Mouse (Mus musculus) embryonic facial prominence, embryonic 11.5 days (tissue): Measurements from ENCODE around the gene Acad8. TPM values are rescaled to one million over a fixed set of nuclear protein-coding genes. Genes with fewer than 3 reads are reported as not detected.

Experiments
- ATAC-seq: fragments of 200-750 bp; cut with Nextera tagmentation; replicated peaks from 2 replicates; pipeline ENCODE4 v1.8.0; 2017; ENCODE audit warnings: low read depth; ENCODE audit not compliant: insufficient number of reproducible peaks, low FRiP score, low TSS enrichment
- DNase-seq: peaks from one replicate; pipeline ENCODE4 v3.0.0-alpha.2; 2015; ENCODE audit warnings: low spot score
- H3K27ac ChIP-seq: fragments of 300-500 bp; sonication (generic); replicated peaks from 2 replicates; pipeline ENCODE4 v1.5.1; 2014; ENCODE audit warnings: mild to moderate bottlenecking, low read depth, low read length, control low read depth
- H3K27me3 ChIP-seq: fragments of 300-500 bp; sonication (generic); 2 replicates; pipeline ENCODE4 v1.6.1; 2014; ENCODE audit warnings: mild to moderate bottlenecking, low read length, moderate library complexity, mixed read lengths; ENCODE audit not compliant: control insufficient read depth, insufficient read depth
- H3K36me3 ChIP-seq: fragments of 300-500 bp; sonication (generic); replicated peaks from 2 replicates; pipeline ENCODE4 v1.6.1; 2014; ENCODE audit warnings: low read depth, mild to moderate bottlenecking, low read length, moderate library complexity, mixed read lengths; ENCODE audit not compliant: control insufficient read depth, insufficient read depth
- H3K4me1 ChIP-seq: fragments of 300-500 bp; sonication (generic); 2 replicates; pipeline ENCODE4 v1.6.1; 2014; ENCODE audit warnings: low read length, mixed read lengths; ENCODE audit not compliant: control insufficient read depth, insufficient read depth
- H3K4me2 ChIP-seq: fragments of 300-500 bp; sonication (generic); 2 replicates; pipeline ENCODE4 v1.6.1; 2014; ENCODE audit warnings: low read depth, mild to moderate bottlenecking, control low read depth, low read length, moderate library complexity
- H3K4me3 ChIP-seq: fragments of 300-500 bp; sonication (generic); 2 replicates; pipeline ENCODE4 v1.5.1; 2014; ENCODE audit warnings: low read depth, low read length, control low read depth
- H3K9ac ChIP-seq: fragments of 300-500 bp; sonication (generic); replicated peaks from 2 replicates; pipeline ENCODE4 v1.6.1; 2014; ENCODE audit warnings: mild to moderate bottlenecking, control low read depth, low read length
- H3K9me3 ChIP-seq: fragments of 300-500 bp; sonication (generic); replicated peaks from 2 replicates; pipeline ENCODE4 v1.6.1; 2016; ENCODE audit warnings: mild to moderate bottlenecking, low read length, inconsistent platforms, mixed read lengths; ENCODE audit not compliant: control insufficient read depth
- WGBS: fragments of 180-500 bp; shearing (Covaris S2); extraction: QIAGEN DNeasy Blood & Tissue Kit; methylation state at CpG from one replicate; pipeline ENCODE4 v1.1.7; 2014; 5-methylcytosine and 5-hydroxymethylcytosine counted together
- polyA plus RNA-seq: library from polyadenylated mRNA; unstranded; fragments of >200 nt; fragmentation: Nextera tagmentation; extraction: Ambion mirVana; gene quantifications from 2 replicates; pipeline ENCODE4 v1.2.1, GENCODE M21; 2014

The Acad8 gene
- polyA plus RNA-seq, 1 experiment from 2014 or later = 42.8 TPM

- H3K36me3 ChIP-seq = no peaks in the 10 kb centered on the region; the same call in 1 of the 2 replicates
These were observed 19.6 kb upstream of the Acad8 start for GRCm38 (mm10) chr9:27018961-27019360.

GRCm38 (mm10) chr9:27011572-27011971 lies 12.2 kb upstream of the Acad8 start:
- H3K36me3 ChIP-seq = no peaks in the 10 kb centered on the region; the same call in 1 of the 2 replicates
- no peak for ATAC-seq
- H3K9ac ChIP-seq = no peak overlapping the region
- H3K4me3 ChIP-seq = no peak overlapping the region
- no peak for DNase-seq
- no peaks in the 10 kb centered on the region for H3K9me3 ChIP-seq
- no peak overlapping the region for H3K4me2 ChIP-seq
- H3K27me3 ChIP-seq = no peaks in the 10 kb centered on the region
- no peaks in the 10 kb centered on the region for H3K4me1 ChIP-seq
- H3K27ac ChIP-seq = no peak overlapping the region
- 92% methylated on average over 4 of the region's 4 CpGs for WGBS

More at GRCm38 (mm10) chr9:27018961-27019360, 19.6 kb upstream of the Acad8 start:
- DNase-seq (no peak), ATAC-seq (no peak)
- 96% methylated on average over 10 of the region's 10 CpGs for WGBS
- Histone ChIP-seq H3K9me3 (no peaks in the 10 kb centered on the region), H3K27ac (no peak overlapping the region), H3K4me3 (no peak overlapping the region), H3K4me2 (no peak overlapping the region), H3K27me3 (no peaks in the 10 kb centered on the region), H3K4me1 (no peaks in the 10 kb centered on the region), H3K9ac (no peak overlapping the region)

- Histone ChIP-seq H3K9me3 (no peaks in the 10 kb centered on the region), H3K27ac (no peak overlapping the region), H3K36me3 (no peaks in the 10 kb centered on the region; the same call in 1 of the 2 replicates), H3K4me3 (no peak overlapping the region), H3K27me3 (no peaks in the 10 kb centered on the region), H3K4me2 (no peak overlapping the region), H3K4me1 (no peaks in the 10 kb centered on the region), H3K9ac (no peak overlapping the region)
- ATAC-seq (no peak), DNase-seq (no peak)
- 86% methylated on average over 5 of the region's 5 CpGs for WGBS
These were observed 9.9 kb upstream of the Acad8 start for GRCm38 (mm10) chr9:27009231-27009630.

GRCm38 (mm10) chr9:27006866-27007265 lies 7.5 kb upstream of the Acad8 start:
- ATAC-seq (no peak), DNase-seq (no peak)
- no peak overlapping the region for H3K4me2 ChIP-seq
- no peaks in the 10 kb centered on the region for H3K36me3 ChIP-seq
- no peaks in the 10 kb centered on the region for H3K4me1 ChIP-seq
- WGBS = 90% methylated on average over 5 of the region's 5 CpGs
- no peak overlapping the region for H3K4me3 ChIP-seq
- no peaks in the 10 kb centered on the region for H3K9me3 ChIP-seq
- H3K9ac ChIP-seq = no peak overlapping the region
- H3K27ac ChIP-seq = no peak overlapping the region
- H3K27me3 ChIP-seq = no peaks in the 10 kb centered on the region

GRCm38 (mm10) chr9:27005933-27006332 lies 6.6 kb upstream of the Acad8 start:
- no peaks in the 10 kb centered on the region for H3K9me3 ChIP-seq
- H3K4me1 ChIP-seq = no peaks in the 10 kb centered on the region
- DNase-seq (no peak), ATAC-seq (no peak)
- no peaks in the 10 kb centered on the region for H3K36me3 ChIP-seq
- H3K4me3 ChIP-seq = no peak overlapping the region
- no peak overlapping the region for H3K9ac ChIP-seq
- H3K4me2 ChIP-seq = no peak overlapping the region
- WGBS = 85% methylated on average over 1 of the region's 1 CpGs
- no peak overlapping the region for H3K27ac ChIP-seq
- no peaks in the 10 kb centered on the region for H3K27me3 ChIP-seq

- H3K9ac ChIP-seq = no peak overlapping the region
- no peaks in the 10 kb centered on the region; the same call in 1 of the 2 replicates for H3K4me1 ChIP-seq
- H3K27me3 ChIP-seq = no peaks in the 10 kb centered on the region
- H3K27ac ChIP-seq = no peak overlapping the region
- DNase-seq (no peak), ATAC-seq (no peak)
- 95% methylated on average over 3 of the region's 3 CpGs for WGBS
- no peak overlapping the region for H3K4me2 ChIP-seq
- H3K4me3 ChIP-seq = no peak overlapping the region
- H3K36me3 ChIP-seq = no peaks in the 10 kb centered on the region
- no peaks in the 10 kb centered on the region for H3K9me3 ChIP-seq
These were observed 5.9 kb upstream of the Acad8 start for GRCm38 (mm10) chr9:27005231-27005630.

GRCm38 (mm10) chr9:26998669-26999460 lies 501 bp downstream of the Acad8 start:
- H3K9me3 ChIP-seq = no peaks in the 10 kb centered on the region
- DNase-seq = no peak
- no peaks in the 10 kb centered on the region for H3K27me3 ChIP-seq
- 5% methylated on average over 29 of the region's 29 CpGs for WGBS
- peak overlapping the region; percentile 71 for H3K4me3 ChIP-seq
- 0 out of 2 replicates have a peak overlapping the region, but pooled peaks have one; percentile 44 for H3K27ac ChIP-seq
- peak overlapping the region; percentile 45 for H3K4me2 ChIP-seq
- H3K9ac ChIP-seq = peak overlapping the region; percentile 84
- H3K36me3 ChIP-seq = no peaks in the 10 kb centered on the region
- peak; percentile 72 for ATAC-seq
- no peaks in the 10 kb centered on the region; the same call in 1 of the 2 replicates for H3K4me1 ChIP-seq

GRCm38 (mm10) chr9:26997501-26997900 lies 1.9 kb downstream of the Acad8 start:
- DNase-seq (no peak), ATAC-seq (no peak)
- no peaks in the 10 kb centered on the region for H3K27me3 ChIP-seq
- H3K4me3 ChIP-seq = no peak overlapping the region
- no peak overlapping the region for H3K4me2 ChIP-seq
- 91% methylated on average over 2 of the region's 2 CpGs for WGBS
- H3K9me3 ChIP-seq = no peaks in the 10 kb centered on the region
- H3K9ac ChIP-seq = no peak overlapping the region
- no peak overlapping the region for H3K27ac ChIP-seq
- H3K4me1 ChIP-seq = no peaks in the 10 kb centered on the region; the same call in 1 of the 2 replicates
- H3K36me3 ChIP-seq = no peaks in the 10 kb centered on the region
